Mouse (Mus musculus) small intestine, adult 2 months (tissue): Measurements from ENCODE around the gene Jarid2. TPM values are rescaled to one million over a fixed set of nuclear protein-coding genes. Genes with fewer than 3 reads are reported as not detected.

Experiments
- H3K27ac ChIP-seq: fragments of 200-500 bp; 2 replicates; pipeline ENCODE4 v1.5.1; 2012; ENCODE audit warnings: low read depth, low read length, control low read depth, inconsistent platforms; ENCODE audit not compliant: insufficient read depth
- H3K27me3 ChIP-seq: fragments of 200-500 bp; 2 replicates; pipeline ENCODE4 v1.6.1; 2012; ENCODE audit warnings: mild to moderate bottlenecking, moderate library complexity, low read length, inconsistent platforms; ENCODE audit not compliant: control insufficient read depth, insufficient read depth
- H3K36me3 ChIP-seq: fragments of 200-500 bp; 2 replicates; pipeline ENCODE4 v1.6.1; 2012; ENCODE audit warnings: mild to moderate bottlenecking, low read length, control low read depth, inconsistent platforms; ENCODE audit not compliant: control insufficient read depth, insufficient read depth
- H3K4me1 ChIP-seq: fragments of 200-500 bp; 2 replicates; pipeline ENCODE4 v1.6.1; 2012; ENCODE audit warnings: low read length, inconsistent platforms, mixed read lengths; ENCODE audit not compliant: control insufficient read depth, insufficient read depth, insufficient read length
- H3K4me3 ChIP-seq: fragments of 200-500 bp; 2 replicates; pipeline ENCODE4 v1.5.1; 2012; ENCODE audit warnings: low read depth, mild to moderate bottlenecking, control low read depth, inconsistent platforms, low read length, moderate library complexity
- CTCF ChIP-seq: fragments of 200-500 bp; IDR thresholded peaks from 2 replicates; pipeline ENCODE4 v1.5.1; 2012; ENCODE audit warnings: low read depth, mild to moderate bottlenecking, control low read depth, inconsistent platforms, low read length, moderate library complexity, mixed read lengths; ENCODE audit not compliant: insufficient replicate concordance, insufficient read length; ENCODE audit errors: extremely low read depth
- POLR2A ChIP-seq: fragments of 200-500 bp; IDR thresholded peaks from 2 replicates; pipeline ENCODE4 v1.6.1; 2012; ENCODE audit warnings: low read depth, mild to moderate bottlenecking, control low read depth, inconsistent platforms, low read length, moderate library complexity
- WGBS: fragments of 180-500 bp; shearing (Covaris S2); methylation state at CpG from one replicate; pipeline ENCODE4 v1.1.7; 2018; 5-methylcytosine and 5-hydroxymethylcytosine counted together
- polyA plus RNA-seq: library from polyadenylated mRNA; depleted of rRNA; stranded (reverse); fragments of >200 nt; gene quantifications from 2 replicates; pipeline ENCODE4 v1.2.3, GENCODE M21; 2012

The Jarid2 gene
- polyA plus RNA-seq, 1 experiment: 9.5 TPM

DNA sequence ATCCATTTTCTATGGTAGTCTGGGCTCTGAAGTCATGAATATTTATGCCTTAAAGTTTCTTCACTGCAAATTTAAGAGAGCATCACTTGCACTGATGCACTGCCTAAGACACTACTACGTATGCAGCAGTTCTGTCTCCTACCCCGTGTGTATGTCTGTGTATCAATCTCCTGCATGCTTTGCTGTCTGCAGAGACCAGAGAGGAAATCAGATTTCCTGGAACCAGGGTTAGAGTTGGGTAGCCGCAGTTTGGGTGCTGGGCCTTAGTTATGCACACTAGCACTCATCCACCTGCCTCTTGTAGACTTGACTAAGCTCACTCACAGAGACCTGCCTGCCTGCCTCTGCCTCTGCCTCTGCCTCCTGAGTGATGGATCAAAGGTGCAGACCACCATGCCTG is 33.8 kb downstream of the Jarid2 start:
- Histone ChIP-seq H3K27ac (no peak overlapping the region), H3K4me3 (no peak overlapping the region), H3K36me3 (peaks cover 2% of the 10 kb centered on the region; the same call in 1 of the 2 replicates)

DNA sequence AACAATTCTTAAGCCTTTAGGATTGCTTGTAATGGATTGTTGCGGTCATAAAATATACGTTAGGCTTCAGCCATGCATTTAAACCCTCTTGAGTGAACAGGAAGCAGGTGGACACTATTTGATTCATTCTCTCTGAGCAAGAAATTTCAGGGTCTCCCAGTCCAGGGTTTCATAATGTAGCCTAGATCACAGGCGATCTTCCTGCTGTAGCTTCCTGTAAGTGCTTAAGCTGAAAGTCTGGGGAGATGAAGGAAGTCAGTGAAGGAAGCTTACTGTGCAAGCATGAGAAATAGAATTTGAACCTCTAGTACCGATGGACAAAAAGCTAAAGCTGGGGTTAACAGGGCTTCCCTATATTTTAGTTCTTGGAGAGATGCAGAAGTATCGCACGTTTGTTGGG is 38.5 kb downstream of the Jarid2 start:
- no peak for TF ChIP-seq POLR2A
- WGBS: 83% methylated on average over 6 of the region's 6 CpGs

More for the DNA sequence above, 33.8 kb downstream of the Jarid2 start:
- 73% methylated on average over 3 of the region's 3 CpGs for WGBS
- no peaks in the 10 kb centered on the region for H3K27me3 ChIP-seq
- no peak for TF ChIP-seq CTCF
- TF ChIP-seq POLR2A: no peak
- H3K4me1 ChIP-seq: no peaks in the 10 kb centered on the region

DNA sequence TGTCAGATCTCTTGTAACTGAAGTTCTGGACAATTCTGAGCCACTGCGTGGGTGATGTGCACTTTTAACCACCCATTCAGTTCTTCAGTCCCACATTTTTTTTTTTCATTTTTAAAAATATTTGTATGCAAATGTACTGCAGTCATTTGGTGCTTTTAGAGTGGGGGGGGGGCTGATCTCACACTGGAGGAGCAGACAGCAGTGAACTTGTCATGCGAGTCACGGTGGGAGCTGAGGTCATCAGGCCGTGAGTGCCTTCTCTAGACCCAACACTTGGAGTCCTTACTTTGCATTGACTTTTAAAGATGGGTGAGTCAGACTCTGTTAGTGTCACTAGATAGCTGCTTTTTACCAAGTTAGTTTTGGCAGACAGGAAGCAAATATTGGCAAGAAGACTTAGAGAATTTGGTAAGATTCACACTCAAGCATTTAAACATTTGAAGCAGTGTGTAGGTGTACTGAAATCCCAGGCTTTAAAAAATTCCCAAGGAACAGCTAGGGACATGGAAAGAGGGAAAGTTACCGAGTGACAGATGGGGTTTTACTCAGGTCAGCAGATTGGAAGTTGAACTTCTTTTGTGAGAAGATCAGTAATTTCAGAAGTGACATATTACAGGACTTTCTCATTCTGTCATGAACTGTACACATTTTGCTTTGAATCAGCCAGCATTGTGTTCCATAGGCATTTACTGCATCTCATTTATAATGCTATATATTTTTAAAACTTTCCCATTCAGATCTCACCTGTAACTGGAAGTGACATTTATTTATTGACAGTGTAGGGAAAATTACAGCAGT is 41.7 kb downstream of the Jarid2 start:
- H3K36me3 ChIP-seq: peaks cover 2% of the 10 kb centered on the region; the same call in 1 of the 2 replicates
- TF ChIP-seq CTCF: no peak
- TF ChIP-seq POLR2A: no peak
- 68% methylated on average over 5 of the region's 5 CpGs for WGBS

More for the DNA sequence above, 38.5 kb downstream of the Jarid2 start:
- Histone ChIP-seq H3K27me3 (no peaks in the 10 kb centered on the region), H3K27ac (no peak overlapping the region), H3K36me3 (no peaks in the 10 kb centered on the region; the same call in 1 of the 2 replicates), H3K4me3 (no peak overlapping the region), H3K4me1 (no peaks in the 10 kb centered on the region)

DNA sequence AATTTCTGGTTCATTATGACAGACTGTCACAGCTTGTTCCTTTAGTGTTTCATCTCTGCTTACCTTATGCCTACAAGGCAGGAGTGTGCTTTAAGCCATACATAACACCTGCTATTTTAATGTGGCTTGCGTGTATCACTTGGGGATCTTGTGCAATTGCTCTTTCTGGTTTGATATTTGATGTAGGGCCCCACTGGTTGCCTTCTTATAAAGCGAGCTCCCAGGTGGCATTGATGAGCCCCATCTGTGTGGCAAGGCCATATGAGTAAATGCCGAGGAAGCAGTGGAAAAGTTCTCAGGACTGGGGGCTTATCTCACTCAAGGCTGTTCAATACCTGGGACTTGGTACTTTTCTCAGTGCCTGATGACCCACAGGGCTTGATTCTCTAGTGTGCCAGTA is 43.5 kb downstream of the Jarid2 start:
- TF ChIP-seq POLR2A (no peak), CTCF (no peak)
- Histone ChIP-seq H3K4me1 (no peaks in the 10 kb centered on the region), H3K27me3 (no peaks in the 10 kb centered on the region), H3K4me3 (no peak overlapping the region), H3K27ac (no peak overlapping the region), H3K36me3 (peaks cover 5% of the 10 kb centered on the region)
- WGBS: 90% methylated on average over 3 of the region's 3 CpGs

More for the DNA sequence above, 41.7 kb downstream of the Jarid2 start:
- no peak overlapping the region for H3K27ac ChIP-seq
- H3K4me3 ChIP-seq: no peak overlapping the region
- no peaks in the 10 kb centered on the region for H3K4me1 ChIP-seq
- no peaks in the 10 kb centered on the region for H3K27me3 ChIP-seq

DNA sequence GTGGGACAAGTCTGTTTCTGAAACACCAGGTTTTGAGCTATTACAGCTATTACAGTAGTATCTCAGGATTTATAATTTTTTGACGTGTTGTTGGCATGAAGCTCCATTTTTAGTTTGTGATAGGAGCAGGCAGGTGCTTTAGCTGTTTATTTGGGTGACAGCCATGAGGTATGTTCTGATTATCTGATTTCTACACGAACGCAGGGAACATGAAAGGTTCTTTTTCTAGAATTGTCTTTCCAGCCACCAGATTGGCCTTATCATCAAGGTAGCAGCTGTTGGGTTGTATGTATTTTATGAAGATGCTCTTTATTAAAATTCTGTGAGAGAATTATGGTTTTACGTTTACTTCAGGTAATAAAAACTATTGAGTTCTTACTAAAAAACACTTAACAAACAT is 45.1 kb downstream of the Jarid2 start:
- no peak overlapping the region for H3K4me3 ChIP-seq
- TF ChIP-seq POLR2A (no peak), CTCF (no peak)
- no peaks in the 10 kb centered on the region for H3K4me1 ChIP-seq
- peaks cover 5% of the 10 kb centered on the region for H3K36me3 ChIP-seq
- no peak overlapping the region for H3K27ac ChIP-seq
- WGBS: 57% methylated on average over 4 of the region's 4 CpGs
- H3K27me3 ChIP-seq: no peaks in the 10 kb centered on the region

- H3K27me3 ChIP-seq: no peaks in the 10 kb centered on the region
- WGBS: 76% methylated on average over 3 of the region's 3 CpGs
- H3K4me1 ChIP-seq: no peaks in the 10 kb centered on the region
- no peak overlapping the region for H3K27ac ChIP-seq
- H3K36me3 ChIP-seq: peaks cover 5% of the 10 kb centered on the region; the same call in 1 of the 2 replicates
- TF ChIP-seq POLR2A: no peak
- TF ChIP-seq CTCF: no peak
- no peak overlapping the region for H3K4me3 ChIP-seq
These were observed 46.1 kb downstream of the Jarid2 start for GRCm38 (mm10) chr13:44775396-44775795.

- Histone ChIP-seq H3K27ac (no peak overlapping the region), H3K27me3 (no peaks in the 10 kb centered on the region), H3K36me3 (peaks cover 4% of the 10 kb centered on the region; the same call in 1 of the 2 replicates), H3K4me1 (no peaks in the 10 kb centered on the region), H3K4me3 (no peak overlapping the region)
- TF ChIP-seq POLR2A: no peak
- no peak for TF ChIP-seq CTCF
- 51% methylated on average over 1 of the region's 1 CpGs for WGBS
These were observed 51.2 kb downstream of the Jarid2 start for GRCm38 (mm10) chr13:44780506-44780905.
